Mouse (Mus musculus) lung, embryonic 14.5 days (tissue): ENCODE measurements around the gene Gnl1. TPM values are rescaled to one million over a fixed set of nuclear protein-coding genes. Genes with fewer than 3 reads are reported as not detected.

Source experiments
- ATAC-seq: fragments of 200-750 bp; cut with Nextera tagmentation; 2 replicates; pipeline ENCODE4 v1.8.0; 2017; ENCODE audit warnings: mild to moderate bottlenecking, moderate TSS enrichment, moderate library complexity; ENCODE audit not compliant: insufficient read depth
- DNase-seq: peaks from one replicate; pipeline ENCODE4 v3.0.0-alpha.2; 2015
- H3K27ac ChIP-seq: fragments of 300-500 bp; sonication (generic); 2 replicates; pipeline ENCODE4 v1.5.1; 2014; ENCODE audit warnings: low read depth, mild to moderate bottlenecking, moderate library complexity
- H3K27me3 ChIP-seq: fragments of 300-500 bp; sonication (generic); 2 replicates; pipeline ENCODE4 v1.6.1; 2014; ENCODE audit warnings: low read length, control low read depth; ENCODE audit not compliant: insufficient read depth
- H3K36me3 ChIP-seq: fragments of 300-500 bp; sonication (generic); 2 replicates; pipeline ENCODE4 v1.6.1; 2014; ENCODE audit warnings: control low read depth; ENCODE audit not compliant: insufficient read depth
- H3K4me1 ChIP-seq: fragments of 300-500 bp; sonication (generic); 2 replicates; pipeline ENCODE4 v1.6.1; 2014; ENCODE audit warnings: antibody characterized with exemption, control low read depth; ENCODE audit not compliant: insufficient read depth
- H3K4me2 ChIP-seq: fragments of 300-500 bp; sonication (generic); 2 replicates; pipeline ENCODE4 v1.6.1; 2014; ENCODE audit warnings: mild to moderate bottlenecking
- H3K4me3 ChIP-seq: fragments of 300-500 bp; sonication (generic); 2 replicates; pipeline ENCODE4 v1.5.1; 2014; ENCODE audit warnings: low read depth, low read length
- H3K9ac ChIP-seq: fragments of 300-500 bp; sonication (generic); 2 replicates; pipeline ENCODE4 v1.6.1; 2014
- H3K9me3 ChIP-seq: fragments of 300-500 bp; sonication (generic); 2 replicates; pipeline ENCODE4 v1.6.1; 2016; ENCODE audit warnings: low read depth, low read length, control low read depth
- CTCF ChIP-seq: IDR thresholded peaks from 2 replicates; pipeline ENCODE4 v1.5.1; 2016; ENCODE audit warnings: antibody characterized with exemption, low read depth
- WGBS: fragments of 180-500 bp; shearing (Covaris S2); extraction: QIAGEN DNeasy Blood & Tissue Kit; methylation state at CpG from one replicate; pipeline ENCODE4 v1.1.7; 2014; 5-methylcytosine and 5-hydroxymethylcytosine counted together
- polyA plus RNA-seq: library from polyadenylated mRNA; unstranded; fragments of >200 nt; fragmentation: Nextera tagmentation; extraction: Ambion mirVana; gene quantifications from 2 replicates; pipeline ENCODE4 v1.2.1, GENCODE M21; 2014

Gene Gnl1
- polyA plus RNA-seq, 1 experiment from 2014 or later = 46.4 TPM

GRCm38 (mm10) chr17:35980363-35980754, 708 bp downstream of the Gnl1 start:
- ATAC-seq (peak; percentile 52; the same call in 1 of the 2 replicates), DNase-seq (peak; percentile 69)
- H3K27ac ChIP-seq = peak overlapping the region; percentile 95
- peak overlapping the region; percentile 89 for H3K4me3 ChIP-seq
- no peaks in the 10 kb centered on the region for H3K27me3 ChIP-seq
- peak overlapping the region; percentile 85 for H3K4me2 ChIP-seq
- peaks cover 43% of the 10 kb centered on the region for H3K36me3 ChIP-seq
- no peaks in the 10 kb centered on the region for H3K9me3 ChIP-seq
- WGBS = under 1% methylated on average over 27 of the region's 29 CpGs
- no peaks in the 10 kb centered on the region for H3K4me1 ChIP-seq
- no peak for TF ChIP-seq CTCF
- peak overlapping the region; percentile 76 for H3K9ac ChIP-seq

DNA sequence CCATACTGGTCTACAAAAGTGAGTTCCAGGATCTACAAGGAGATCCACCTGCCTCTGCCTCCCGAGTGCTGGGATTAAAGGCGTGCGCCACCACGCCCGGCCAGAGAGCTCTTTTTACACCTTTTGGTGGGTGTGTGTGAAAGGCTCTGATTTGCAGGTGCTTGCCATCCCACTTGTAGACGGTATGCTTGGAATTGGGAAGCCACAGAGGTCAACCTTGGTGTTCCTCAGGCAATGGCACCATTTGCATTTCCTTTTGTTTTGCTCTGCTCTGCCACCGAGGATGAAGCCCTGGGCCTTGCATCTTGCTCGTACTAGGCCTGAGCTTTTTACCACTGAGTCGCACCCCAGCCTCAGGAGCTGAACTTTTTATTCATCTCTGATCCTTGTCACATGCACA, 2.1 kb downstream of the Gnl1 start:
- no peak for TF ChIP-seq CTCF
- Histone ChIP-seq H3K27me3 (no peaks in the 10 kb centered on the region), H3K9me3 (no peaks in the 10 kb centered on the region), H3K9ac (no peak overlapping the region), H3K27ac (no peak overlapping the region), H3K4me3 (no peak overlapping the region), H3K36me3 (peaks cover 50% of the 10 kb centered on the region), H3K4me1 (no peaks in the 10 kb centered on the region), H3K4me2 (no peak overlapping the region)
- ATAC-seq (no peak), DNase-seq (no peak)
- WGBS = 92% methylated on average over 9 of the region's 9 CpGs

DNA sequence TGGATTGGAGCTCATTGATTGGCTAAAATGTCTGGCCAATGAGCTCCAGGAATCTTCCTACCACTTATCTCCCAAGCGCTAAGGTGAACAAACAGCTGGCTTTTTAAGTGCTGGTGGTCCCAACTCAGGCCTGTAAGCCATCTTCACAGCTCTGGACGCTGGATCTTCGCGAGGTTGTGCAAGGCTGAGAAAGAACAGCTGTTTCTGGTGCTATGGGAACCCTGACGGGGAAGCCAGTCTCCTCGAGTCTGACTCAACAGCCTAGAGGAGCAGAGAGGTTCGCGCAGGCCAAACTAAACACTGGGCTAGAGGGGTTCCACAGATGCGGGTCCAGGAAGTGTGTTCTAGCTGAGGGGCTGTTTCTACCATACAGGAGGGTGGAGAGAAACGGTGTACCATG, 12.1 kb downstream of the Gnl1 start:
- no peaks in the 10 kb centered on the region for H3K4me1 ChIP-seq
- no peak overlapping the region for H3K27ac ChIP-seq
- no peak overlapping the region for H3K4me3 ChIP-seq
- H3K4me2 ChIP-seq = no peak overlapping the region
- H3K9me3 ChIP-seq = no peaks in the 10 kb centered on the region
- WGBS = 16% methylated on average over 10 of the region's 10 CpGs
- no peak overlapping the region for H3K9ac ChIP-seq
- no peaks in the 10 kb centered on the region for H3K27me3 ChIP-seq
- peak; percentile 7; the same call in 1 of the 2 replicates for ATAC-seq
- H3K36me3 ChIP-seq = peaks cover 30% of the 10 kb centered on the region
- TF ChIP-seq CTCF = no peak
- DNase-seq = peak; percentile 72

GRCm38 (mm10) chr17:35993675-35994074, 14.0 kb downstream of the Gnl1 start:
- Histone ChIP-seq H3K27me3 (no peaks in the 10 kb centered on the region), H3K9me3 (no peaks in the 10 kb centered on the region), H3K36me3 (peaks cover 11% of the 10 kb centered on the region), H3K4me3 (peak overlapping the region; percentile 51; the same call in 1 of the 2 replicates), H3K9ac (no peak overlapping the region), H3K4me1 (no peaks in the 10 kb centered on the region), H3K4me2 (peak overlapping the region; percentile 69), H3K27ac (no peak overlapping the region)
- ATAC-seq (peak; percentile 59), DNase-seq (peak; percentile 93)
- TF ChIP-seq CTCF = peak; percentile 99
- WGBS = 7% methylated on average over 17 of the region's 17 CpGs

- DNase-seq (peak; percentile 93), ATAC-seq (peak; percentile 72)
- no peaks in the 10 kb centered on the region for H3K4me1 ChIP-seq
- peak overlapping the region; percentile 51 for H3K4me3 ChIP-seq
- H3K36me3 ChIP-seq = peaks cover 5% of the 10 kb centered on the region; the same call in 1 of the 2 replicates
- no peak for TF ChIP-seq CTCF
- H3K9ac ChIP-seq = peak overlapping the region; percentile 61
- H3K4me2 ChIP-seq = peak overlapping the region; percentile 69
- WGBS = 2% methylated on average over 31 of the region's 31 CpGs
- 0 out of 2 replicates have a peak overlapping the region, but pooled peaks have one; percentile 20 for H3K27ac ChIP-seq
- H3K27me3 ChIP-seq = no peaks in the 10 kb centered on the region
- H3K9me3 ChIP-seq = no peaks in the 10 kb centered on the region
Observed at GRCm38 (mm10) chr17:35994175-35994878, 14.7 kb downstream of the Gnl1 start.

DNA sequence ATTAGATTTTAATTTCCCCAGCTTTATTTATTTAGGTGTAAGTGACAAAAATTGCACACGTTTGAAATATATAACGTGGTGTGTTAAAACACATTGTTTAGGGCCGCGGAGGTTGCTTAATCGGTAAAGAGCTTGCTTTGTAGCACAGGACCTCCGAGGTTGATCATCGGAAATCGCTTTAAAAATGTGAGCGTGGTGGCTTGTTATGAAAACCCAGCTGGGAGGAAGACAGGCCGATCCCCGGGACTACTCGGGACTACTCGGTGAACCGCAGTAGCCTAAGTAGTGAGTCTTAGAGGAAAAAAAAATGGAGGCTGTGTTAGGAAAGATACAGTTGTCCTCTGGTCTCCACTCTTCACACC, 15.2 kb downstream of the Gnl1 start:
- Histone ChIP-seq H3K27me3 (no peaks in the 10 kb centered on the region), H3K4me1 (no peaks in the 10 kb centered on the region), H3K4me3 (peak overlapping the region; percentile 51), H3K9me3 (no peaks in the 10 kb centered on the region), H3K4me2 (peak overlapping the region; percentile 69), H3K27ac (no peak overlapping the region), H3K36me3 (no peaks in the 10 kb centered on the region), H3K9ac (peak overlapping the region; percentile 61)
- DNase-seq (peak; percentile 32), ATAC-seq (no peak)
- WGBS = 1% methylated on average over 14 of the region's 14 CpGs
- TF ChIP-seq CTCF = no peak

- Histone ChIP-seq H3K9ac (no peak overlapping the region), H3K4me3 (no peak overlapping the region), H3K36me3 (no peaks in the 10 kb centered on the region), H3K9me3 (no peaks in the 10 kb centered on the region), H3K4me2 (no peak overlapping the region), H3K27me3 (no peaks in the 10 kb centered on the region), H3K4me1 (no peaks in the 10 kb centered on the region), H3K27ac (no peak overlapping the region)
- DNase-seq (peak; percentile 99), ATAC-seq (peak; percentile 76)
- peak; percentile 100 for TF ChIP-seq CTCF
- WGBS = 1% methylated on average over 11 of the region's 11 CpGs
Observed at GRCm38 (mm10) chr17:35996949-35997348, 17.3 kb downstream of the Gnl1 start.
